Mouse (Mus musculus): ENCODE results near the gene Olfr70. TPM values are rescaled to one million over a fixed set of nuclear protein-coding genes. Genes with fewer than 3 reads are reported as not detected.
A peak's percentile ranks its signal among the peaks of the same experiment; 100 is the strongest.

The Olfr70 gene
- total RNA-seq, 2 experiments from 2014 or later, result not detected

- peak; percentile 51 for DNase-seq
Measured at GRCm38 (mm10) chr4:43711821-43712220, 11.2 kb upstream of the Olfr70 start.

- DNase-seq, result no peak
Measured at GRCm38 (mm10) chr4:43709869-43710268, 9.3 kb upstream of the Olfr70 start, which contains the start of gene Olfr71. Gene Olfr71 (minus strand): TSS chr4:43710255.

- DNase-seq, result no peak
Measured at GRCm38 (mm10) chr4:43705991-43706390, 5.4 kb upstream of the Olfr70 start.

DNA sequence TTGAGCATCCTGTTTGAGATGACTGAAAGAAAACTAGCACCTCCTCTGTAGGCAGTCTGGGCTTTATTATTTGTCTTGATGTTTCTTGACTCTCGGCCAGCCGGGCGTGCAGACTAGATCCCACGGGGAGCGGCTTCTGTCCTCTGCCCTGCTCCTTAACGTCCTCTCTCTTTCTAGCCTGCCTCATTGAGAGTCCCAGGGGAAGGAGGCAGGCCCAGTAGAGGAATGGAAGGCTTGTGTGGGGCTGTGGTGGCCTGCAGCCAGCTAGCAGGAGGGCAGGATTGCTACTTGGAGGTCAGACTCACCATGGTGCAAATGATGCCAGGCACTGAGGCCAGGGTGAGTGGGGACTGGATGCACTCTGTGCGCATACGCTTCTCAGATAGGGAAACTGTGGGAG, 3.2 kb upstream of the Olfr70 start:
- no peak for DNase-seq

GRCm38 (mm10) chr4:43703439-43703838, 2.8 kb upstream of the Olfr70 start:
- no peak for DNase-seq

GRCm38 (mm10) chr4:43696561-43696960, 4.0 kb downstream of the Olfr70 start:
- no peak for DNase-seq

GRCm38 (mm10) chr4:43695249-43695671, 5.3 kb downstream of the Olfr70 start:
- peak; percentile 67 for DNase-seq

- DNase-seq, result no peak
Measured at GRCm38 (mm10) chr4:43694439-43695248, 6.0 kb downstream of the Olfr70 start.

GRCm38 (mm10) chr4:43693806-43694241, 6.8 kb downstream of the Olfr70 start:
- peak; percentile 35 for DNase-seq

- DNase-seq, result no peak
Measured at GRCm38 (mm10) chr4:43691026-43691425, 9.6 kb downstream of the Olfr70 start.

GRCm38 (mm10) chr4:43690021-43690420, 10.6 kb downstream of the Olfr70 start:
- DNase-seq, result no peak

- peak; percentile 78 for DNase-seq
Measured at GRCm38 (mm10) chr4:43679416-43680043, 21.1 kb downstream of the Olfr70 start.

DNA sequence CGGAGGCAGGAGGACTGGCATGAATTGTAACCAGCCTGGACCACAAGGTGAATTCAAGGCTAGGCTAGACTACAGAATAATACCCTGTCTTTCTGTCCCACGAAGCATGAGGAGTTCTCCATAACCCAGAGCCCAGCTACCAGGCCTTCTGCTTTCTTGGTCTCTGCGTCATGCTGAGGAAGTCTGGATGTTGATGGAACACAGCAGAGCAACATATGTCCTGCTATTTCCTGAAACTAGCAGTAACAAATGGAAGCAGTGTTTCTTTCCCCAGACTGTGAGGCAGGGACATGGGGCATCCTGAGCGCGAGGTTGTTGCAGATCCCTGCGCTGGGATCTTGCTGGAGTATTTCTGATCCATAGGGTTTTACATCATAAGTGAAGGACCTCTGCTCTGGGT, 22.1 kb downstream of the Olfr70 start:
- no peak for DNase-seq

DNA sequence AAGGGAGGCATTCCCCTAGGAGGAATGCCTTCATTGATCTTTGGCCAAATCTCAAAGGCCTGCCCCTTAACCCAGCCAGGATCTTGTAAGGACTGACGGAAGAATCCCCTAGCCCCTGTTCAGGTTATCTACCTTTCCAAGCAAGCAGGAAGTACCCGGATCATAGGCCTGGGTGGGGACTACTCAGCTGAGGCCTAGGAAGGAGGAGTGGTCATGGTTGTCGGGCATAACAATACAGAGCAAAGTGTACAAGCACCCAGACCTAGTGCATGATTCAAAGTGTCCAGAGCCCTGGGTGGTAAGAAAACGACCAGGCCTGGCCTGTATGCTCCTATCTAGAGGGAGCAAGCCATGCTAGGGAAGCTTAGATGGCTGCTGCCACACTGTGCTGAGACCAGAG, 25.0 kb downstream of the Olfr70 start:
- no peak for DNase-seq

- no peak for DNase-seq
Measured at GRCm38 (mm10) chr4:43674974-43675373, 25.6 kb downstream of the Olfr70 start.

GRCm38 (mm10) chr4:43673703-43674102, 26.9 kb downstream of the Olfr70 start:
- no peak for DNase-seq

DNA sequence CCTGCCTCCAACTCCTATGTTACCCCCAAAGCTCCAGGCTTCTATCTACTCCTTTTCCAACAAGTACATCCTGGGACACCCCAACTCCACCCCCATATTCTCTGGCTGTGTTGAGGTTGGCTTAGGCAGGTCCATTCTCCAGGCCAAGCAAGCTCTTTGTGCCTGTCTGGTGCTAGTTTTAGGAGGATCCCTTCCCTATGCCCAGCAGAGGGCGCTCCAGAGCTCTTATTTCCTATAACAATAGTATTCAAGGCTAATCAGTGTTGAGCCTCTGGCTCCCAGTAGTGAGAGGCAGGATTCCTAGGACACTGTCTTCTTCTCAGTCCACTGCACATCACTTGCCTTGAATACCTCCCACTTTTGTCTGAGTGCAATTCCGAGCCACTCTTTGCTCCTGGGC, 28.5 kb downstream of the Olfr70 start:
- DNase-seq, result peak; percentile 62

DNA sequence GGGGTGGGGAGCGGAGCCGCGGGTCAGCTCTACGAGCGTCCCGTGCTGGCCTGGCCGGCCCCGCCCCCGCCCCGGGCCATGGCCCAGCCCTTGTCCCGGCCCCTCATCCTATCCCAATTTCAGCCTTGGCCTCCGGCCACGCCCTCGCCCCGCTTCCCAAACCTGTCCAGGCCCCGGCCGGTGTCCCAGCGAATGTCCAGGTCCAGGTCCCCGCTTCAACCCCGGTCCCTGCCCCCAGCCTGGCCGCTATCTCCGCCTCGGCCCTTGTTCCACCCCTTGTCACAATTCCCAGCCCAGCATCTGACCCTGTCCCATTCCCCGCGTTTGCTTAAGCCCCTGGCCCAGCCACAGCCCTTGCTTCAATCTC, 31.2 kb downstream of the Olfr70 start:
- no peak for DNase-seq

- DNase-seq, result peak; percentile 90
Measured at GRCm38 (mm10) chr4:43668782-43669427, 31.7 kb downstream of the Olfr70 start, which contains the start of the genes Tmem8b and Fam221b. Gene Tmem8b (plus strand): TSS chr4:43668971. Gene Fam221b (minus strand): TSS chr4:43669145.

GRCm38 (mm10) chr4:43666412-43666811, 34.2 kb downstream of the Olfr70 start:
- no peak for DNase-seq

GRCm38 (mm10) chr4:43657146-43657545, 43.5 kb downstream of the Olfr70 start:
- DNase-seq, result no peak

GRCm38 (mm10) chr4:43656339-43657109, 44.1 kb downstream of the Olfr70 start, which contains the start of gene Hint2:
Gene Hint2 (minus strand): TSS chr4:43656466.
- peak; percentile 96 for DNase-seq
